Mouse (Mus musculus): ENCODE data around the gene Akr1b3. TPM values are rescaled to one million over a fixed set of nuclear protein-coding genes. Genes with fewer than 3 reads are reported as not detected.
"Not testable (repeated sequence)": the region's sequence is repeated elsewhere in the genome, so short reads cannot be mapped to it uniquely, and the experiment has no call there.

The Akr1b3 gene
- total and polyA plus RNA-seq, 2 experiments from 2014 or later: 78.2 to 106 TPM

GRCm38 (mm10) chr6:34353658-34354353 lies 36.5 kb upstream of the Akr1b3 start, which contains the start of gene Akr1b8:
Gene Akr1b8, plus strand, starts transcription at chr6:34354119.
- ATAC-seq: peak; percentile 55; the same call in 1 of the 2 replicates
- Histone ChIP-seq H3K4me2 (ENCODE audit: low read depth, low read length) (peak within 1 kb of the TSS; percentile 53), H3K9ac (replicated peaks; ENCODE audit: low read length) (no peak within 1 kb of the TSS), H3K4me3 (ENCODE audit: low read length) (0 out of 2 replicates have a peak within 1 kb of the TSS, but pooled peaks have one; percentile 14), H3K4me1 (ENCODE audit: insufficient read depth, low read length) (no peaks in the 10 kb centered on the region), H3K36me3 (ENCODE audit: insufficient read depth, low read length) (no peaks in the 10 kb centered on the region), H3K27me3 (ENCODE audit: insufficient read depth, low read length) (no peaks in the 10 kb centered on the region), H3K9me3 (ENCODE audit: low read length) (no peaks in the 10 kb centered on the region), H3K27ac (no peak within 1 kb of the TSS)
- DNase-seq (ENCODE audit: low spot score): peak; percentile 73
- no peak for TF ChIP-seq CTCF (IDR thresholded peaks at IDR 0.05; ENCODE audit: low read depth)
- 12% methylated on average over 16 of the region's 16 CpGs for WGBS

- DNase-seq (ENCODE audit: low spot score) (no peak), ATAC-seq (no peak)
- Histone ChIP-seq H3K9me3 (ENCODE audit: low read length) (no peaks in the 10 kb centered on the region), H3K4me1 (ENCODE audit: insufficient read depth, low read length) (no peaks in the 10 kb centered on the region), H3K27me3 (ENCODE audit: insufficient read depth, low read length) (no peaks in the 10 kb centered on the region), H3K4me2 (ENCODE audit: low read depth, low read length) (no peak overlapping the region), H3K9ac (replicated peaks; ENCODE audit: low read length) (no peak overlapping the region), H3K4me3 (ENCODE audit: low read length) (no peak overlapping the region), H3K27ac (no peak overlapping the region), H3K36me3 (ENCODE audit: insufficient read depth, low read length) (no peaks in the 10 kb centered on the region)
- TF ChIP-seq CTCF (IDR thresholded peaks at IDR 0.05; ENCODE audit: low read depth): no peak
- 93% methylated on average over 3 of the region's 3 CpGs for WGBS
Measured at GRCm38 (mm10) chr6:34352401-34352800, 35.1 kb upstream of the Akr1b3 start.

GRCm38 (mm10) chr6:34351481-34351880 lies 34.2 kb upstream of the Akr1b3 start:
- not testable (repeated sequence) for H3K27me3 ChIP-seq (ENCODE audit: insufficient read depth, low read length); DNase-seq (ENCODE audit: low spot score); H3K9ac ChIP-seq (replicated peaks; ENCODE audit: low read length); H3K9me3 ChIP-seq (ENCODE audit: low read length); ATAC-seq; H3K4me2 ChIP-seq (ENCODE audit: low read depth, low read length); H3K36me3 ChIP-seq (ENCODE audit: insufficient read depth, low read length); H3K4me3 ChIP-seq (ENCODE audit: low read length); H3K4me1 ChIP-seq (ENCODE audit: insufficient read depth, low read length); H3K27ac ChIP-seq
- 48% methylated on average over 10 of the region's 10 CpGs for WGBS

GRCm38 (mm10) chr6:34350037-34350699 lies 32.9 kb upstream of the Akr1b3 start:
- Histone ChIP-seq H3K4me1 (ENCODE audit: insufficient read depth, low read length) (no peaks in the 10 kb centered on the region), H3K9me3 (ENCODE audit: low read length) (no peaks in the 10 kb centered on the region), H3K9ac (replicated peaks; ENCODE audit: low read length) (no peak overlapping the region), H3K4me2 (ENCODE audit: low read depth, low read length) (no peak overlapping the region), H3K4me3 (ENCODE audit: low read length) (no peak overlapping the region), H3K36me3 (ENCODE audit: insufficient read depth, low read length) (no peaks in the 10 kb centered on the region), H3K27ac (no peak overlapping the region), H3K27me3 (ENCODE audit: insufficient read depth, low read length) (no peaks in the 10 kb centered on the region)
- 82% methylated on average over 12 of the region's 12 CpGs for WGBS
- no peak for DNase-seq (ENCODE audit: low spot score)
- ATAC-seq: no peak
- no peak for TF ChIP-seq CTCF (IDR thresholded peaks at IDR 0.05; ENCODE audit: low read depth)

- Histone ChIP-seq H3K4me2 (ENCODE audit: low read depth, low read length) (no peak overlapping the region), H3K4me3 (ENCODE audit: low read length) (no peak overlapping the region), H3K9ac (replicated peaks; ENCODE audit: low read length) (no peak overlapping the region), H3K36me3 (ENCODE audit: insufficient read depth, low read length) (no peaks in the 10 kb centered on the region), H3K27ac (no peak overlapping the region), H3K9me3 (ENCODE audit: low read length) (no peaks in the 10 kb centered on the region), H3K27me3 (ENCODE audit: insufficient read depth, low read length) (no peaks in the 10 kb centered on the region), H3K4me1 (ENCODE audit: insufficient read depth, low read length) (no peaks in the 10 kb centered on the region)
- TF ChIP-seq CTCF (IDR thresholded peaks at IDR 0.05; ENCODE audit: low read depth): peak; percentile 93
- WGBS: 52% methylated on average over 14 of the region's 14 CpGs
- peak; percentile 90 for DNase-seq (ENCODE audit: low spot score)
- ATAC-seq: peak; percentile 85
Measured at GRCm38 (mm10) chr6:34346096-34346898, 29.0 kb upstream of the Akr1b3 start.

- no peak for ATAC-seq
- Histone ChIP-seq H3K9ac (replicated peaks; ENCODE audit: low read length) (no peak overlapping the region), H3K4me3 (ENCODE audit: low read length) (no peak overlapping the region), H3K36me3 (ENCODE audit: insufficient read depth, low read length) (no peaks in the 10 kb centered on the region), H3K4me2 (ENCODE audit: low read depth, low read length) (no peak overlapping the region), H3K27ac (no peak overlapping the region), H3K4me1 (ENCODE audit: insufficient read depth, low read length) (no peaks in the 10 kb centered on the region), H3K9me3 (ENCODE audit: low read length) (no peaks in the 10 kb centered on the region), H3K27me3 (ENCODE audit: insufficient read depth, low read length) (no peaks in the 10 kb centered on the region)
- no peak for TF ChIP-seq CTCF (IDR thresholded peaks at IDR 0.05; ENCODE audit: low read depth)
- DNase-seq (ENCODE audit: low spot score): peak; percentile 23
- WGBS: 27% methylated on average over 9 of the region's 9 CpGs
Measured at GRCm38 (mm10) chr6:34344935-34345334, 27.7 kb upstream of the Akr1b3 start.

Measured in hindbrain, postnatal 0 days (tissue).